Mouse (Mus musculus): ENCODE results near the gene Galntl5. TPM values are rescaled to one million over a fixed set of nuclear protein-coding genes. Genes with fewer than 3 reads are reported as not detected.
"Not testable (repeated sequence)": the region's sequence is repeated elsewhere in the genome, so short reads cannot be mapped to it uniquely, and the experiment has no call there.

Gene Galntl5
- polyA plus RNA-seq, 2 experiments = not detected

DNA sequence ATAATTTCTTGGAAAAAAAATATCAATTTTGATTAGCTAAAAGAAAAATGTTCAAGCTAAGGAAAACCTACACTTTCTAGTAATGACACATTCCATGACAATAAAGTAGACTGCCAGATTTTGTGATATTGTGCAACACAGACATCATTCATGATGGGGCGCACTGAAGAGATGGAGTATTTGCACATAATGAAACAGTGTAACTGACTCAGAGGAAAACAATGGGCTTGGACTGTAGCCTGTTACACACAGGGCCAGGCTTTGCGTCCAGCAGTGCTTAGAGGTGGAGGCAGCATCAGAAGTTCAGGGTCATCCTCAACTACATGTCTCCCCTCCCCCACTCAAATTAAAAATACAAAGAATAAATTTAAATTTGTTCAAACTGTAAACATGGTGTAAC is 9.3 kb downstream of the Galntl5 start:
- H3K27ac ChIP-seq (replicated peaks; ENCODE audit: low read depth, low read length) = no peak overlapping the region
- no peaks in the 10 kb centered on the region for H3K36me3 ChIP-seq (ENCODE audit: control insufficient read depth, insufficient read depth, low read length)
- TF ChIP-seq POLR2A (IDR thresholded peaks at IDR 0.05; ENCODE audit: borderline replicate concordance, extremely low read depth, insufficient read depth, insufficient read length) = no peak
- no peaks in the 10 kb centered on the region for H3K4me1 ChIP-seq (ENCODE audit: control insufficient read depth, insufficient read depth, low read length)
- H3K4me3 ChIP-seq (replicated peaks; ENCODE audit: low read length) = no peak overlapping the region
- H3K9ac ChIP-seq (ENCODE audit: low read depth, low read length, severe bottlenecking) = no peak overlapping the region
- WGBS = 91% methylated on average over 2 of the region's 2 CpGs
- H3K27me3 ChIP-seq (ENCODE audit: control insufficient read depth, insufficient read depth, low read length) = no peaks in the 10 kb centered on the region
- H3K9me3 ChIP-seq (ENCODE audit: control insufficient read depth, low read length) = no peaks in the 10 kb centered on the region
- ATAC-seq (ENCODE audit: low FRiP score, low read depth) (no peak), DNase-seq (ENCODE audit: low spot score) (no peak)
- H3K4me2 ChIP-seq (replicated peaks; ENCODE audit: low read depth, low read length, severe bottlenecking) = no peak overlapping the region

GRCm38 (mm10) chr5:25211872-25212271 is 30.6 kb downstream of the Galntl5 start:
- H3K9ac ChIP-seq (ENCODE audit: low read depth, low read length, severe bottlenecking) = no peak overlapping the region
- TF ChIP-seq POLR2A (IDR thresholded peaks at IDR 0.05; ENCODE audit: borderline replicate concordance, extremely low read depth, insufficient read depth, insufficient read length) = no peak
- ATAC-seq (ENCODE audit: low FRiP score, low read depth) (no peak), DNase-seq (ENCODE audit: low spot score) (no peak)
- no peaks in the 10 kb centered on the region for H3K36me3 ChIP-seq (ENCODE audit: control insufficient read depth, insufficient read depth, low read length)
- H3K9me3 ChIP-seq (ENCODE audit: control insufficient read depth, low read length) = no peaks in the 10 kb centered on the region
- no peak overlapping the region for H3K27ac ChIP-seq (replicated peaks; ENCODE audit: low read depth, low read length)
- no peaks in the 10 kb centered on the region for H3K27me3 ChIP-seq (ENCODE audit: control insufficient read depth, insufficient read depth, low read length)
- H3K4me2 ChIP-seq (replicated peaks; ENCODE audit: low read depth, low read length, severe bottlenecking) = no peak overlapping the region
- WGBS = 71% methylated on average over 1 of the region's 1 CpGs
- H3K4me1 ChIP-seq (ENCODE audit: control insufficient read depth, insufficient read depth, low read length) = no peaks in the 10 kb centered on the region
- H3K4me3 ChIP-seq (replicated peaks; ENCODE audit: low read length) = no peak overlapping the region

DNA sequence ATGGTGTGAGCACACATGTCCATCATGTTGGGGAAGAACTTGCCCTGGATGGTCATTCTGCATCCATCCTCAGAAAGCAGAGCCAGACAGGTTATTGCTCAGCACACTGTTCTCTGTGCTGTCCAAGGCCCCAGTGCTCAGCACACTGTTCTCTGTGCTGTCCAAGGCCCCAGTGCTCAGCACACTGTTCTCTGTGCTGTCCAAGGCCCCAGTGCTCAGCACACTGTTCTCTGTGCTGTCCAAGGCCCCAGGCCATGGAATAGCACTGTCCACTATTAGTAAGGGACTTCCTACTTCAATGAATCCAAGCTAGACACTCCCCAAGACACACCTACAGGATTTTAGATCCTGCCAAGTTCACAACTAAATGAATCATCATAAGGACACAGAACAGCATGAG is 32.0 kb downstream of the Galntl5 start:
- H3K36me3 ChIP-seq (ENCODE audit: control insufficient read depth, insufficient read depth, low read length); ATAC-seq (ENCODE audit: low FRiP score, low read depth); DNase-seq (ENCODE audit: low spot score): not testable (repeated sequence)

GRCm38 (mm10) chr5:25215006-25215405 is 33.7 kb downstream of the Galntl5 start:
- ATAC-seq (ENCODE audit: low FRiP score, low read depth) = no peak
- Histone ChIP-seq H3K9me3 (ENCODE audit: control insufficient read depth, low read length) (no peaks in the 10 kb centered on the region), H3K36me3 (ENCODE audit: control insufficient read depth, insufficient read depth, low read length) (no peaks in the 10 kb centered on the region), H3K27ac (replicated peaks; ENCODE audit: low read depth, low read length) (no peak overlapping the region), H3K4me3 (replicated peaks; ENCODE audit: low read length) (no peak overlapping the region), H3K27me3 (ENCODE audit: control insufficient read depth, insufficient read depth, low read length) (no peaks in the 10 kb centered on the region), H3K4me1 (ENCODE audit: control insufficient read depth, insufficient read depth, low read length) (no peaks in the 10 kb centered on the region), H3K9ac (ENCODE audit: low read depth, low read length, severe bottlenecking) (no peak overlapping the region), H3K4me2 (replicated peaks; ENCODE audit: low read depth, low read length, severe bottlenecking) (no peak overlapping the region)
- DNase-seq (ENCODE audit: low spot score) = no peak
- TF ChIP-seq POLR2A (IDR thresholded peaks at IDR 0.05; ENCODE audit: borderline replicate concordance, extremely low read depth, insufficient read depth, insufficient read length) = no peak
- 67% methylated on average over 6 of the region's 6 CpGs for WGBS

More for the DNA sequence above, 32.0 kb downstream of the Galntl5 start:
- H3K4me3 ChIP-seq (replicated peaks; ENCODE audit: low read length); H3K27me3 ChIP-seq (ENCODE audit: control insufficient read depth, insufficient read depth, low read length); H3K4me1 ChIP-seq (ENCODE audit: control insufficient read depth, insufficient read depth, low read length); H3K27ac ChIP-seq (replicated peaks; ENCODE audit: low read depth, low read length); H3K9me3 ChIP-seq (ENCODE audit: control insufficient read depth, low read length); H3K9ac ChIP-seq (ENCODE audit: low read depth, low read length, severe bottlenecking); H3K4me2 ChIP-seq (replicated peaks; ENCODE audit: low read depth, low read length, severe bottlenecking): not testable (repeated sequence)

DNA sequence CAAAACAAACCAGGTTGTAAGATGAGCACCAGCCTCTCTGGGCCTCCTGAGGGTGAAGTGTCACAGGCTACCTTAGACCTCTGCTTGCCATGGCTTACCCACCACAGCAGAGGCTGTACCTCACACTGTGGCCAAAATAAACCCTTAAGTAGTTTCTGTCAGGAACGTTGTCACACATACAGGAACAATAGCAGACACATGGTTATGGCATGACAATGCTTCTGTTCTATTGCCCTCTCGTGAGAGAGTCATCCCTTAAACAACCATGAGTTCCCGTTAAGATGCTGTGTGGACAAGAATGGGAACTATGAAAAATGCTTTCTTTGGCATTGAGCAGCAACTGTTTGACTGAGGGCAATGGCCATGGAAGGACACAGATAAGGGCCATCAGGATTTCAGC is 40.3 kb downstream of the Galntl5 start, which contains the start of gene Galnt11:
Gene Galnt11, plus strand, starts transcription at position 301 of the 400 bp plus-strand sequence.
- Histone ChIP-seq H3K27me3 (ENCODE audit: control insufficient read depth, insufficient read depth, low read length) (no peaks in the 10 kb centered on the region), H3K27ac (replicated peaks; ENCODE audit: low read depth, low read length) (peak within 1 kb of the TSS; percentile 90), H3K4me2 (replicated peaks; ENCODE audit: low read depth, low read length, severe bottlenecking) (peak within 1 kb of the TSS; percentile 66), H3K9ac (ENCODE audit: low read depth, low read length, severe bottlenecking) (peak within 1 kb of the TSS; percentile 91), H3K9me3 (ENCODE audit: control insufficient read depth, low read length) (no peaks in the 10 kb centered on the region), H3K4me1 (ENCODE audit: control insufficient read depth, insufficient read depth, low read length) (peaks cover 6% of the 10 kb centered on the region; the same call in 1 of the 2 replicates), H3K36me3 (ENCODE audit: control insufficient read depth, insufficient read depth, low read length) (no peaks in the 10 kb centered on the region), H3K4me3 (replicated peaks; ENCODE audit: low read length) (peak within 1 kb of the TSS; percentile 78)
- ATAC-seq (ENCODE audit: low FRiP score, low read depth) = no peak
- no peak for DNase-seq (ENCODE audit: low spot score)
- 93% methylated on average over 3 of the region's 3 CpGs for WGBS
- no peak for TF ChIP-seq POLR2A (IDR thresholded peaks at IDR 0.05; ENCODE audit: borderline replicate concordance, extremely low read depth, insufficient read depth, insufficient read length)
